16 mouse cellular contexts compared by ENCODE assay signal in the genomic region with DNA sequence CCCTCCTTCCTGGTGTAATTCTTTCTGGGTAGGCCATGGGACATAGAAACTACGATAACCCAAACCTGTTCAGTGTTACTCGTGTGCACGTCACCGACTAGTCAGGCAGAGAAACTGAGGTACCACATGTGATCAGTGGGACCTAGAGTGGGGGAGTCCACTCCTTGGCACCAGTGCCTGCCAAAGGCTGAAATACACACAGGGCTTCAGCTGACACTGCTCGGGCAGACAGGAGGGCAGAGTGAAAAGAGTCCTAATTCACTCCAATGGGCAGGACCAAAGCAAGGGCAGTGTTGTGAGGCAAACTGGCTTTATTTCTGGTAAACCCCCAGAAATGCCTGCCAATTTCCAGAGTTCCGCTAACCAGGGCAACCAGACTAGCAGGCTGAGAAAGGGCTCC. TPM values are rescaled to one million over a fixed set of nuclear protein-coding genes. Genes with fewer than 3 reads are reported as not detected.
DNase-seq lines count a peak whose midpoint lies in the region; ATAC-seq and TF ChIP-seq lines count a peak whose summit lies in the region.
"Had no signal": no experiment of that assay in that cellular context is flagged by ENCODE, and none has a peak within 500 bp of the region (broad histone marks: within the 10 kb centered on the region; RNA-seq: fewer than 3 reads in every experiment).

No protein-coding gene starts in this region.

- no peak overlapping the region for H3K9ac ChIP-seq in forebrain, embryonic 13.5 days
- H3K9ac ChIP-seq in forebrain, embryonic 16.5 days (replicated peaks; ENCODE audit: low read depth, low read length): no peak overlapping the region
- H3K9ac ChIP-seq in liver, adult 2 months (ENCODE audit: low read depth, low read length): no peak overlapping the region
- H3K9ac ChIP-seq in liver, embryonic 12.5 days: no peak overlapping the region
- H3K9ac ChIP-seq in intestine, postnatal 0 days (ENCODE audit: low read depth, low read length): no peak overlapping the region
- no peak overlapping the region for H3K9ac ChIP-seq in midbrain, postnatal 0 days (replicated peaks; ENCODE audit: low read length, poor library complexity, severe bottlenecking)
- H3K9ac ChIP-seq: hindbrain, embryonic 14.5 days; limb, embryonic 15.5 days had no signal

- no peak overlapping the region for H3K4me2 ChIP-seq in forebrain, embryonic 13.5 days
- H3K4me2 ChIP-seq in forebrain, embryonic 16.5 days (ENCODE audit: low read length): no peak overlapping the region
- H3K4me2 ChIP-seq in liver, embryonic 12.5 days: no peak overlapping the region
- H3K4me2 ChIP-seq in intestine, postnatal 0 days (replicated peaks; ENCODE audit: low read depth): no peak overlapping the region
- no peak overlapping the region for H3K4me2 ChIP-seq in midbrain, postnatal 0 days (ENCODE audit: low read depth, low read length, poor library complexity, severe bottlenecking)
- H3K4me2 ChIP-seq: hindbrain, embryonic 14.5 days; limb, embryonic 15.5 days had no signal

- no peaks in the 10 kb centered on the region for H3K27me3 ChIP-seq in forebrain, embryonic 13.5 days
- H3K27me3 ChIP-seq in forebrain, embryonic 16.5 days (replicated peaks; ENCODE audit: control insufficient read depth, insufficient read depth, low read length): no peaks in the 10 kb centered on the region
- no peaks in the 10 kb centered on the region for H3K27me3 ChIP-seq in liver, adult 2 months (ENCODE audit: control insufficient read depth, insufficient read depth, low read length)
- H3K27me3 ChIP-seq in liver, embryonic 12.5 days (replicated peaks): no peaks in the 10 kb centered on the region
- H3K27me3 ChIP-seq in intestine, postnatal 0 days (replicated peaks; ENCODE audit: control insufficient read depth, insufficient read depth, low read length): no peaks in the 10 kb centered on the region
- no peaks in the 10 kb centered on the region for H3K27me3 ChIP-seq in midbrain, postnatal 0 days (ENCODE audit: insufficient read depth, low read length)
- H3K27me3 ChIP-seq: limb, embryonic 15.5 days had no signal

- peak overlapping the region; percentile 17; the same call in 1 of the 2 replicates for H3K27ac ChIP-seq in forebrain, embryonic 13.5 days
- no peak overlapping the region for H3K27ac ChIP-seq in forebrain, embryonic 16.5 days (ENCODE audit: low read length)
- H3K27ac ChIP-seq in liver, adult 2 months (replicated peaks; ENCODE audit: insufficient read depth, low read depth, low read length): no peak overlapping the region
- H3K27ac ChIP-seq in liver, embryonic 12.5 days: no peak overlapping the region
- peak overlapping the region; percentile 28; the same call in 1 of the 2 replicates for H3K27ac ChIP-seq in intestine, postnatal 0 days (ENCODE audit: low read depth, low read length)
- no peak overlapping the region for H3K27ac ChIP-seq in midbrain, postnatal 0 days (ENCODE audit: low read depth, low read length)
- H3K27ac ChIP-seq: hindbrain, embryonic 14.5 days; limb, embryonic 15.5 days had no signal

- no peak overlapping the region for H3K4me3 ChIP-seq in forebrain, embryonic 13.5 days
- no peak overlapping the region for H3K4me3 ChIP-seq in forebrain, embryonic 16.5 days (replicated peaks; ENCODE audit: low read length)
- no peak overlapping the region for H3K4me3 ChIP-seq in liver, adult 2 months (ENCODE audit: insufficient read depth, low read depth, low read length)
- H3K4me3 ChIP-seq in liver, embryonic 12.5 days: no peak overlapping the region
- no peak overlapping the region for H3K4me3 ChIP-seq in intestine, postnatal 0 days (ENCODE audit: low read depth, low read length)
- no peak overlapping the region for H3K4me3 ChIP-seq in midbrain, postnatal 0 days (ENCODE audit: low read depth, low read length)
- H3K4me3 ChIP-seq: limb, embryonic 15.5 days had no signal

- H3K9me3 ChIP-seq in forebrain, embryonic 13.5 days (replicated peaks): no peaks in the 10 kb centered on the region
- no peaks in the 10 kb centered on the region for H3K9me3 ChIP-seq in forebrain, embryonic 16.5 days (ENCODE audit: control insufficient read depth, low read length)
- H3K9me3 ChIP-seq in liver, embryonic 12.5 days (replicated peaks): no peaks in the 10 kb centered on the region
- no peaks in the 10 kb centered on the region for H3K9me3 ChIP-seq in intestine, postnatal 0 days (ENCODE audit: control insufficient read depth)
- H3K9me3 ChIP-seq in midbrain, postnatal 0 days (ENCODE audit: low read length): no peaks in the 10 kb centered on the region
- H3K9me3 ChIP-seq: limb, embryonic 15.5 days had no signal

- TF ChIP-seq CTCF in liver, adult 2 months (IDR thresholded peaks at IDR 0.05; ENCODE audit: low read depth, low read length): no peak
- TF ChIP-seq CTCF in intestine, postnatal 0 days (IDR thresholded peaks at IDR 0.05; ENCODE audit: low read depth): no peak
- TF ChIP-seq CTCF in midbrain, postnatal 0 days (IDR thresholded peaks at IDR 0.05): no peak

- no peak for TF ChIP-seq POLR2A in liver, adult 2 months (IDR thresholded peaks at IDR 0.05; ENCODE audit: extremely low read depth, insufficient read depth, low read length)

- DNase-seq in liver, adult 2 months (ENCODE audit: extremely low read depth, low read depth, low spot score): peak; percentile 49
- no peak for DNase-seq in midbrain, postnatal 0 days (ENCODE audit: low spot score)
- DNase-seq: adrenal gland, postnatal 14 days; gastrocnemius, postnatal 10 days; heart, postnatal 10 days; kidney, adult 18-20 months; kidney, postnatal 10 days; midbrain, embryonic 14.5 days; thymus, postnatal 4 days had no signal

- peaks cover 45% of the 10 kb centered on the region for H3K4me1 ChIP-seq in forebrain, embryonic 13.5 days
- peaks cover 21% of the 10 kb centered on the region for H3K4me1 ChIP-seq in forebrain, embryonic 16.5 days (replicated peaks; ENCODE audit: control insufficient read depth, insufficient read depth, low read length)
- H3K4me1 ChIP-seq in liver, adult 2 months (ENCODE audit: control insufficient read depth, insufficient read depth, low read length): no peaks in the 10 kb centered on the region
- peaks cover 22% of the 10 kb centered on the region for H3K4me1 ChIP-seq in liver, embryonic 12.5 days
- no peaks in the 10 kb centered on the region for H3K4me1 ChIP-seq in intestine, postnatal 0 days (replicated peaks; ENCODE audit: control insufficient read depth, insufficient read depth, low read length)
- H3K4me1 ChIP-seq in midbrain, postnatal 0 days (ENCODE audit: insufficient read depth, low read length): peaks cover 11% of the 10 kb centered on the region; the same call in 1 of the 2 replicates

- H3K36me3 ChIP-seq in forebrain, embryonic 13.5 days (ENCODE audit: poor library complexity, severe bottlenecking): 0 out of 2 replicates have a peak, but pooled peaks cover 4% of the 10 kb centered on the region
- H3K36me3 ChIP-seq in forebrain, embryonic 16.5 days (ENCODE audit: control insufficient read depth, insufficient read depth): no peaks in the 10 kb centered on the region
- H3K36me3 ChIP-seq in liver, adult 2 months (ENCODE audit: control insufficient read depth, insufficient read depth, low read length): no peaks in the 10 kb centered on the region
- peaks cover 21% of the 10 kb centered on the region for H3K36me3 ChIP-seq in liver, embryonic 12.5 days
- H3K36me3 ChIP-seq in intestine, postnatal 0 days (ENCODE audit: control insufficient read depth, insufficient read depth): peaks cover 37% of the 10 kb centered on the region
- no peaks in the 10 kb centered on the region for H3K36me3 ChIP-seq in midbrain, postnatal 0 days (ENCODE audit: insufficient read depth, low read length)
- H3K36me3 ChIP-seq: limb, embryonic 15.5 days had no signal

- peaks cover 5% of the 10 kb centered on the region for H3K79me2 ChIP-seq in liver, adult 2 months (ENCODE audit: control insufficient read depth, insufficient read depth, low read length)

- ATAC-seq in forebrain, embryonic 13.5 days: no peak
- no peak for ATAC-seq in forebrain, embryonic 16.5 days
- no peak for ATAC-seq in liver, embryonic 12.5 days
- ATAC-seq in intestine, postnatal 0 days: no peak
- ATAC-seq in midbrain, postnatal 0 days (ENCODE audit: low FRiP score): no peak
- ATAC-seq in monocyte, adult 5-6 weeks (replicated peaks; ENCODE audit: insufficient number of reproducible peaks, low FRiP score, low TSS enrichment, poor library complexity, severe bottlenecking): no peak

- 82% methylated on average over 6 of the region's 6 CpGs for WGBS in forebrain, embryonic 13.5 days
- WGBS in forebrain, embryonic 16.5 days: 72% methylated on average over 6 of the region's 6 CpGs
- WGBS in liver, adult 2 months: 88% methylated on average over 6 of the region's 6 CpGs
- WGBS in liver, embryonic 12.5 days (ENCODE audit: insufficient replicate concordance): 83% methylated on average over 6 of the region's 6 CpGs
- WGBS in intestine, postnatal 0 days: 91% methylated on average over 6 of the region's 6 CpGs
- WGBS in midbrain, postnatal 0 days: 91% methylated on average over 6 of the region's 6 CpGs

RNA-seq across cellular contexts. Expression of gene Fbrsl1, which starts 26.9 kb away (rescaled TPM):
- 22.8 and 23.3 TPM in 2 replicates for polyA plus RNA-seq in forebrain, embryonic 13.5 days (2015; fragmentation: Nextera tagmentation; extraction: Ambion mirVana)
- 19.7 and 23.9 TPM in 2 replicates for polyA plus RNA-seq in forebrain, embryonic 16.5 days (2015; fragmentation: Nextera tagmentation; extraction: Ambion mirVana)
- 4.9 and 7.2 TPM in 2 replicates for total RNA-seq in liver, adult 2 months (2014; rRNA removed)
- 27.5 and 29.8 TPM in 2 replicates for polyA plus RNA-seq in liver, adult 2 months (2012; rRNA removed)
- 9.8 TPM in 2 replicates for polyA plus RNA-seq in liver, embryonic 12.5 days (2016; fragmentation: Nextera tagmentation; extraction: Ambion mirVana)
- polyA plus RNA-seq in intestine, postnatal 0 days (2015; fragmentation: Nextera tagmentation; extraction: Ambion mirVana): 7.6 and 8.2 TPM in 2 replicates
- total RNA-seq in midbrain, postnatal 0 days (2014; rRNA removed): 32.8 and 36.2 TPM in 2 replicates
- 14.7 and 20.3 TPM in 2 replicates for polyA plus RNA-seq in midbrain, postnatal 0 days (2015; fragmentation: Nextera tagmentation; extraction: Ambion mirVana)
- 18.6 to 30.8 TPM (median 22.1 TPM) in 3 replicates for total RNA-seq in monocyte, adult 5-6 weeks (2017)

Comparison
In these comparisons a context has a peak if more than half of its experiments do, and no peak if none do; other contexts are left out.
1. H3K27ac ChIP-seq: peak in forebrain, embryonic 13.5 days (single experiment) and intestine, postnatal 0 days (single experiment); none in forebrain, embryonic 16.5 days (single experiment), liver, adult 2 months (single experiment), liver, embryonic 12.5 days (single experiment) and midbrain, postnatal 0 days (single experiment).